Mouse (Mus musculus) bone marrow macrophage, adult 2 months (primary cell): ENCODE measurements around the gene Shank3. TPM values are rescaled to one million over a fixed set of nuclear protein-coding genes. Genes with fewer than 3 reads are reported as not detected.

Source experiments
- H3K27ac ChIP-seq: 2 replicates; pipeline ENCODE4 v1.5.1; 2012; ENCODE audit warnings: low read depth, low read length; ENCODE audit not compliant: insufficient read depth
- H3K4me1 ChIP-seq: 2 replicates; pipeline ENCODE4 v1.6.1; 2012; ENCODE audit warnings: low read length; ENCODE audit not compliant: control insufficient read depth, insufficient read depth
- H3K4me3 ChIP-seq: 2 replicates; pipeline ENCODE4 v1.5.1; 2012; ENCODE audit warnings: mild to moderate bottlenecking, low read length, moderate library complexity; ENCODE audit not compliant: insufficient read depth
- CTCF ChIP-seq: IDR thresholded peaks from 2 replicates; pipeline ENCODE4 v1.5.1; 2012; ENCODE audit warnings: low read depth, mild to moderate bottlenecking, low read length, moderate library complexity
- POLR2A ChIP-seq: IDR thresholded peaks from 2 replicates; pipeline ENCODE4 v1.6.1; 2012; ENCODE audit warnings: mild to moderate bottlenecking, low read depth, low read length, borderline replicate concordance
- polyA plus RNA-seq: library from polyadenylated mRNA; stranded (reverse); fragments of >200 nt; gene quantifications from 2 replicates; pipeline ENCODE4 v1.2.4, GENCODE M21; 2012; ENCODE audit not compliant: missing spikeins, insufficient read depth, insufficient read length

Gene Shank3
- polyA plus RNA-seq, 1 experiment: not detected

- Histone ChIP-seq H3K4me1 (no peaks in the 10 kb centered on the region), H3K4me3 (no peak overlapping the region), H3K27ac (no peak overlapping the region)
- TF ChIP-seq CTCF: no peak
- TF ChIP-seq POLR2A: no peak
Measured at GRCm38 (mm10) chr15:89497391-89498048, 1.9 kb upstream of the Shank3 start.

GRCm38 (mm10) chr15:89498049-89498960, 1.1 kb upstream of the Shank3 start:
- Histone ChIP-seq H3K4me1 (no peaks in the 10 kb centered on the region), H3K4me3 (peak overlapping the region; percentile 33; the same call in 1 of the 2 replicates), H3K27ac (no peak overlapping the region)
- TF ChIP-seq CTCF (no peak), POLR2A (no peak)

- Histone ChIP-seq H3K4me1 (no peaks in the 10 kb centered on the region), H3K4me3 (peak overlapping the region; percentile 19; the same call in 1 of the 2 replicates), H3K27ac (no peak overlapping the region)
- TF ChIP-seq CTCF (no peak), POLR2A (no peak)
Measured at GRCm38 (mm10) chr15:89499784-89500220, 379 bp downstream of the Shank3 start.

GRCm38 (mm10) chr15:89500221-89500791, 883 bp downstream of the Shank3 start:
- Histone ChIP-seq H3K27ac (no peak overlapping the region), H3K4me3 (0 out of 2 replicates have a peak overlapping the region, but pooled peaks have one; percentile 19), H3K4me1 (no peaks in the 10 kb centered on the region)
- TF ChIP-seq CTCF (no peak), POLR2A (no peak)

GRCm38 (mm10) chr15:89501321-89501720, 1.9 kb downstream of the Shank3 start:
- no peak overlapping the region for H3K4me3 ChIP-seq
- TF ChIP-seq POLR2A: no peak
- no peaks in the 10 kb centered on the region for H3K4me1 ChIP-seq
- no peak overlapping the region for H3K27ac ChIP-seq

GRCm38 (mm10) chr15:89504838-89505237, 5.4 kb downstream of the Shank3 start:
- Histone ChIP-seq H3K27ac (no peak overlapping the region), H3K4me1 (no peaks in the 10 kb centered on the region), H3K4me3 (no peak overlapping the region)
- TF ChIP-seq POLR2A: no peak
- no peak for TF ChIP-seq CTCF

GRCm38 (mm10) chr15:89507751-89508150, 8.3 kb downstream of the Shank3 start:
- TF ChIP-seq CTCF (no peak), POLR2A (no peak)
- Histone ChIP-seq H3K27ac (no peak overlapping the region), H3K4me1 (no peaks in the 10 kb centered on the region), H3K4me3 (no peak overlapping the region)

GRCm38 (mm10) chr15:89512679-89513078, 13.3 kb downstream of the Shank3 start:
- Histone ChIP-seq H3K4me3 (no peak overlapping the region), H3K27ac (no peak overlapping the region), H3K4me1 (no peaks in the 10 kb centered on the region)
- TF ChIP-seq CTCF: no peak
- TF ChIP-seq POLR2A: no peak

GRCm38 (mm10) chr15:89521951-89522350, 22.5 kb downstream of the Shank3 start:
- TF ChIP-seq POLR2A (no peak), CTCF (no peak)
- Histone ChIP-seq H3K4me3 (no peak overlapping the region), H3K27ac (no peak overlapping the region), H3K4me1 (no peaks in the 10 kb centered on the region)
